Mouse (Mus musculus): ENCODE data around the gene Arhgap22.

Arhgap22 gene

DNA sequence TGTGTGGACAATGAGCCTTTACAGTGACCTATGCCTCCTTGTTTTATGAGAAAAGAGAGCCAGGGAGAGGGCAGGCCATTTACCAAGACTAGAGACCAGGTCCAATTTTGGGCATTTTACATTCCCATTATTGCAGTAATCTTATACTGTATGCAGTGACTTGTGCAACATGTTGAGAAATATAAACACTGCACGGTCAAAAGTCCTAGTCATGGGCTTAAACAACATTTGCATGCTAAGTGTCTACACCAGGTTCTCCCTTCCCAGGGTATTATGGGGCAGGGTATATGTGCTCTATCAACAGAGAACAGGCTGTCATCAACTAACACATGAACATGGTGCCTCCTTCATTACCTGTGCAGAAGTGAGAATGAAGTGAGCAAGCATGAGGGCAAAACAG lies 160.3 kb downstream of the Arhgap22 start:
- DNase-seq = no peak

- no peak for DNase-seq
Measured at GRCm38 (mm10) chr14:33377211-33377610, 163.4 kb downstream of the Arhgap22 start.

DNA sequence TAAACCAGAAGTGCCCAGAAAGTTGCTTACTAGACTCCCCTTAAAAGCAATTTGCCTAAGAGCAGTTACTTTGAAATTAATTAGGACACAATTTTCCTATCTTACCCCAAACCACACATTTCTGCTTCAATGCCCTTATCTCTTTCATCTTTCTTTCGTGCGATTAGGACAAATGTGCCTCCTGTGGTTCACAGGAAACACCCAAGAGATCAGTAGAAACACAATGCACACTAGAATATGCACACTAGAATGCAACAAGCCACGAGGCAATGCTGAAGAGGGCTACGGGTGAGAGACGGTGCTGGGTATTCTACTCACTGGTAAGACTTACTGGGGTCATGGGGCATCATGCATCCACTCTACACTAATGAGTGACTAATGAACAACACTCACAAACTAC lies 164.9 kb downstream of the Arhgap22 start:
- DNase-seq = no peak

DNA sequence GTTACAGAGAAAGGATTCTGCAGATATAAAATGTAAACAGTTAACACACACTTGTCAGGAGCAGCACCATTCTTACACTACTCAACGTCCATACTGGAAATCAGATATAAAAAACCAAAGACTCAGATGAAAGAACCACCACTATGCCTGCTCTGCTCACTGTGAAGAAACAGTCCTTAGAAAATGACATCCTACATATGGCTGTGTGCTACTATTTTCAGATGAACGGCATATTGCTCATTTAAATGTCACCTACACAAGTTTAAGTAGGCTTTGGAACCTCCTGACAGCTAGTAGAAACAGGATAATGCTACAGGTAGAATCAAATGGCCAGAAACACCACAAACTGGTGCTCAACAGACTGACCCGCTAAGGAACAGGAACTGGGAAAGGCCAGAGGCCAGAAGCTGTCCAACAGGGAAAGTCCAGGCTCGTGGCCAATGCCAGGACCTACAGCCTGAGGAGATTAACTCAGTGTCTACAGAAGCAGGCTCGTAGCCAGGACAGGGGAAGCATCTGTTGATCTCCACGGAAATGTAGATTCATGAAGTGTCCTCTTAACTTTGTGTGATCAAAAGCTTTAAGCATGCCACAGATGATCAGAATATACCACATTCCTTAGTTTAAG lies 167.1 kb downstream of the Arhgap22 start:
- DNase-seq = no peak

DNA sequence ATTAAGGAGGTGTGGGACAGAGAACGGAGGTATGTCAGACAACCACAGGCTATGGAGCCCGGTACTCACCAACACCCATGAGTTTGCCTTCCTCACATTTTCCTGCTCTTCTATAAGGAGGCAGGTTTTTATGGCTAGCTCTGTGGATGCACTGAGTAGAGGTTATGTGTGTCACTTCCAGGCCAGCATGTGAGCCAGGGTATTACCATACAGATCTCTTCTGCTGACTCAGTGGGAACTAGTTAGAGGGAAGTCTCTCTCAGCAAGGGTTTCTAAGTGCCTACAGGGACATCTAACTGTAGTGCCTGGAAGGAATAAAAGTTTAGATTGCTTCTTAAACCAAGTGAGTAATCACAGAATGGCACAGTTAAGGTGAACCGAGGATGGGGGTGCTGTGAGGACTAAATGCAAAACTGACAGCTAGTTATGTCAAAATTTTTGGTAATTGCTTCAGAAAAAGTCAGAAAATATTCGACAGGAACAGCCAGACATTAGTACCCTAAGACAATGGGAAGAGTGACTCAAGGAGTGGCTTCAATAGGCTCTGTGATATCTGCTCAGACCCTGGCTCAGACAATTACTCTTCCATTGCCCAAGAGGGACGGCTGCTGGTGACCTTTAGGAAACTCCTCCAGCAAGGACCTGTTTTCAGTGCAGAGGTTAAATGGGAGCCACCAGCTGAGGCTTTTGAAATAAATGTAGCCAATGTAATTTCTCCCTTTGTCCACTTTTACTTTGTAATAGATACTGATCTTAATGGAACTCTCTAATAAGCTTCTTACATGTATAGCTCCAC lies 184.4 kb downstream of the Arhgap22 start:
- no peak for DNase-seq

DNA sequence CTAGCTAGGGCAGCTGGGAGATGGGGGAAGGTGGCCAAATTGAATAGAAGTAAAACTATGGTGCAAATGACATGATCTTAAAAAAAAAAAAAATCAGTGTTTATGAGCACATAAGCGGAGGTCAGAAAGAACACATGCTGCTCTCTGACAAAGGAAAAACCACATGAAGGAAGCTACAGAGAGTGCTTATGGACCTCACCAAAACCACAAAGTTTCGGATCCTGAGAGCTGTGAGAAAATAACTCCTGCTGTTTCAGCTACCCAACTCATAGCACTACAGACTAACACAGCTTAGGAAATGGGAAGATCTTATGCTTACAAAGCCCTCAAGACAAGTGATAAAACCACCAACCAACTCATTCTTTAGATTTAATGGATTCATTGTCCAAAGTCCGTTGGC lies 186.2 kb downstream of the Arhgap22 start:
- DNase-seq = no peak

DNA sequence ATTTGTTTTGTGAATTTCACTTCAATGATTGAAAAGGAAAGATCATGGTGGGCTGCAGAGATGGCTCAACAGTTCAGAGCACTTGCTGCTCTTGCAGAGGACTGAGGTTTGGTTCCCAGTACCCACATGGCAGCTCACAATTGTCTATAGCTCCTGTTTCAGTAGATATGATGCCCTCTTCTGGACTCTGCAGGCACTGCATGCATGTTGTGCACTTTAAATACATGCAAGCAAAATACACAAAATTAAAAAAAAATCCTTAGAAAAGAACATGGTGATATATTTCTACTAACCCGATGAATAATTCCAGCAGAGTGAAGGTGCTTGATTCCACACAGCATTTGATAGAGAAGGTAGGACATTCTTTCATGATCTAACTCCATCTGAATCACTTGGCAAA lies 188.5 kb downstream of the Arhgap22 start:
- DNase-seq = peak; percentile 46

DNA sequence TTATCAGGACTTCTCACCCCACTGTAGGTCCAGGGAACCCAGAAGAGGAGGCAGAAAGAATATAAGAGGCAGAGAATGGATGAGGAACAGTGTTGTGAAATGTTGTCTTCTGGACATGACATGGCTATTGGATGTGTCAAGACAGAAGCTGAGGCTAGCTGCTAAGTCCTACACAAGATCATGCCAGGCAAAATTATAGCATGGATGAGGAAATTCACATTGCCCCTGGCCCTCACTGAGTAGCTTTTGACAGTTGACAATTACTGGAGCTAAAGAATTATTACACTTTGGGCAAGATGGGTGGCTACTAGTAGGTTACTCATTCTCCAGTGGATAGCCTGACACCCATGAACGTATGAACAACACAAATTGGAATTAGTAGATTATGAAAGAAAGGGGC lies 201.9 kb downstream of the Arhgap22 start:
- no peak for DNase-seq

- no peak for DNase-seq
Measured at GRCm38 (mm10) chr14:33418311-33418909, 204.6 kb downstream of the Arhgap22 start.
